Mouse (Mus musculus): Measurements from ENCODE around the gene Necap2. TPM values are rescaled to one million over a fixed set of nuclear protein-coding genes. Genes with fewer than 3 reads are reported as not detected.

Necap2 gene
- polyA plus RNA-seq (2012; rRNA removed) (58.9 and 60.3 TPM in 2 replicates), polyA plus RNA-seq (2014; fragmentation: Nextera tagmentation; extraction: Ambion mirVana) (88.7 and 99.5 TPM in 2 replicates)

DNA sequence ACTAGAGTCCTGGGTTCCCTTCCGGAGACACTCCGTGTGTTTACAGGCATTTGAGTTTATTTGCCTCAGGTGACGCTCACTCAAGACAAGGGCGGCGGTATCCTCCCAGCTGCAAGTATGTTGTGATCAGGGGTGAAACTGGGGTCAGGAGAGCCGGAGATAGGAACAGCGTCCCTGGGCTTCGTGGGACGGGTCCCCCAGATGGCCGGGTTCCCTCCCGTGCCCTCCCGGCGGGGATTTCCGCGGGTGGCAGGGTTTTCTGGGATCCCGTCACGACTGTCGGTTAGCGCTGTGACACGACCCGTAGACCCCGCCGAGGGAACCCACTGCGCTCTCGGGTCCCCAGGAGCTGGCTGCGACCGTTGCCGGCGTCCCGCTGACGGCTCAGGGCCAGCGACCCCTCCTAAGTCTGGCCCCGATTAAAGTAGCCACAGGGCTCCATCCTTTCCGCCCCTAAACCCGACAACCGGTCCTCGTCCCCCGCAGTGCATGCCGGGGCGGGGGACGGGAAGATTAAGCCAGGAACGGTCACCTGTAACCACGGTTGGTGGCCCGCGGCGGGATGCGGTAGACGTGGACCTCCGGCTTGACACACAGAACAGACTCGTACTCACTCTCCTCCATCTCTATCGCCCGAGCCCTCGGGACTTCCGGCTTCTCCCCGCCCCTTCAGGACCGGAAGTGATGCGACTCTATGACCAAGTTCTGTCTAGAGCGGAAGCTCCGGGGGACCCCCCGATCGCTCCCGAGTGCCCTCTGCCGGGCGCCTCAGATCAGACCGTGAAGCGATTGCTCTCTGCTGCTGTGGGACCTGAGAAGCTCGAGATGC, at the start of gene Necap2:
Necap2 (minus strand) TSS at position 677 of the 829 bp plus-strand sequence.
- peak; percentile 82 for ATAC-seq (ENCODE audit: insufficient read depth)
- no peaks in the 10 kb centered on the region for H3K27me3 ChIP-seq (ENCODE audit: control insufficient read depth, insufficient read depth, low read length)
- peaks cover 29 to 34% of the 10 kb centered on the region in 2 experiments for H3K4me1 ChIP-seq (replicated peaks; ENCODE audit: control insufficient read depth in 2 of 2, insufficient read depth in 2 of 2, low read length in 1 of 2)
- peak within 1 kb of the TSS; percentile 94 for H3K9ac ChIP-seq (replicated peaks)
- H3K27ac ChIP-seq: peak within 1 kb of the TSS; percentile 93
- no peaks in the 10 kb centered on the region for H3K9me3 ChIP-seq (ENCODE audit: control insufficient read depth, low read length)
- peak within 1 kb of the TSS; percentile 96 for H3K4me3 ChIP-seq (ENCODE audit: insufficient read depth in 1 of 2, low read depth in 2 of 2, low read length in 2 of 2)
- under 1% methylated on average over 67 of the region's 67 CpGs for WGBS (ENCODE audit: insufficient replicate concordance)
- H3K36me3 ChIP-seq (replicated peaks; ENCODE audit: control insufficient read depth, insufficient read depth, low read depth): peaks cover 10% of the 10 kb centered on the region
- H3K4me2 ChIP-seq (ENCODE audit: low read depth): peak within 1 kb of the TSS; percentile 97
- TF ChIP-seq EP300 (IDR thresholded peaks at IDR 0.05; ENCODE audit: low read depth) (0 out of 2 replicates have a peak, but pooled peaks have one; percentile 42), CTCF (IDR thresholded peaks at IDR 0.05; ENCODE audit: low read depth) (peak; percentile 94)
- peak; percentile 89 to 93 (median 92) for DNase-seq (ENCODE audit: low read depth in 3 of 3, low spot score in 3 of 3)

- no peak overlapping the region for H3K27ac ChIP-seq
- H3K9ac ChIP-seq (replicated peaks): no peak overlapping the region
- no peaks in the 10 kb centered on the region for H3K27me3 ChIP-seq (ENCODE audit: control insufficient read depth, insufficient read depth, low read length)
- no peak overlapping the region for H3K4me3 ChIP-seq (ENCODE audit: insufficient read depth in 1 of 2, low read depth in 2 of 2, low read length in 2 of 2)
- no peak for DNase-seq (ENCODE audit: low read depth in 3 of 3, low spot score in 3 of 3)
- TF ChIP-seq EP300 (IDR thresholded peaks at IDR 0.05; ENCODE audit: low read depth): no peak
- TF ChIP-seq CTCF (IDR thresholded peaks at IDR 0.05; ENCODE audit: low read depth): no peak
- no peak overlapping the region for H3K4me2 ChIP-seq (ENCODE audit: low read depth)
- ATAC-seq (ENCODE audit: insufficient read depth): no peak
- no peaks in the 10 kb centered on the region for H3K36me3 ChIP-seq (replicated peaks; ENCODE audit: control insufficient read depth, insufficient read depth, low read depth)
- H3K4me1 ChIP-seq (replicated peaks; ENCODE audit: control insufficient read depth in 2 of 2, insufficient read depth in 2 of 2, low read length in 1 of 2): peaks cover 0 to 3% of the 10 kb centered on the region in 2 experiments; a peak in 1 of 4 replicates
- WGBS (ENCODE audit: insufficient replicate concordance): 71% methylated on average over 1 of the region's 1 CpGs
- no peaks in the 10 kb centered on the region for H3K9me3 ChIP-seq (ENCODE audit: control insufficient read depth, low read length)
These were observed 44.9 kb upstream of the Necap2 start for GRCm38 (mm10) chr4:141123065-141123464.

- Histone ChIP-seq H3K9me3 (ENCODE audit: control insufficient read depth, low read length) (no peaks in the 10 kb centered on the region), H3K36me3 (replicated peaks; ENCODE audit: control insufficient read depth, insufficient read depth, low read depth) (peaks cover 3% of the 10 kb centered on the region; the same call in 1 of the 2 replicates), H3K4me1 (replicated peaks; ENCODE audit: control insufficient read depth in 2 of 2, insufficient read depth in 2 of 2, low read length in 1 of 2) (peaks cover 0 to 3% of the 10 kb centered on the region in 2 experiments; a peak in 1 of 4 replicates), H3K27ac (no peak overlapping the region), H3K27me3 (ENCODE audit: control insufficient read depth, insufficient read depth, low read length) (no peaks in the 10 kb centered on the region), H3K4me3 (ENCODE audit: insufficient read depth in 1 of 2, low read depth in 2 of 2, low read length in 2 of 2) (no peak overlapping the region), H3K4me2 (ENCODE audit: low read depth) (no peak overlapping the region), H3K9ac (replicated peaks) (no peak overlapping the region)
- ATAC-seq (ENCODE audit: insufficient read depth) (no peak), DNase-seq (ENCODE audit: low read depth in 3 of 3, low spot score in 3 of 3) (no peak)
- 76% methylated on average over 7 of the region's 7 CpGs for WGBS (ENCODE audit: insufficient replicate concordance)
- TF ChIP-seq EP300 (IDR thresholded peaks at IDR 0.05; ENCODE audit: low read depth) (no peak), CTCF (IDR thresholded peaks at IDR 0.05; ENCODE audit: low read depth) (no peak)
These were observed 44.5 kb upstream of the Necap2 start for GRCm38 (mm10) chr4:141122663-141123062.

GRCm38 (mm10) chr4:141120700-141121099, 42.5 kb upstream of the Necap2 start:
- WGBS (ENCODE audit: insufficient replicate concordance): 36% methylated on average over 11 of the region's 11 CpGs
- no peaks in the 10 kb centered on the region for H3K9me3 ChIP-seq (ENCODE audit: control insufficient read depth, low read length)
- H3K36me3 ChIP-seq (replicated peaks; ENCODE audit: control insufficient read depth, insufficient read depth, low read depth): peaks cover 17% of the 10 kb centered on the region
- H3K27me3 ChIP-seq (ENCODE audit: control insufficient read depth, insufficient read depth, low read length): no peaks in the 10 kb centered on the region
- H3K9ac ChIP-seq (replicated peaks): no peak overlapping the region
- H3K4me1 ChIP-seq (replicated peaks; ENCODE audit: control insufficient read depth in 2 of 2, insufficient read depth in 2 of 2, low read length in 1 of 2): peaks cover 0 to 3% of the 10 kb centered on the region in 2 experiments; a peak in 1 of 4 replicates
- H3K4me2 ChIP-seq (ENCODE audit: low read depth): no peak overlapping the region
- TF ChIP-seq CTCF (IDR thresholded peaks at IDR 0.05; ENCODE audit: low read depth) (peak; percentile 86), EP300 (IDR thresholded peaks at IDR 0.05; ENCODE audit: low read depth) (no peak)
- ATAC-seq (ENCODE audit: insufficient read depth): peak; percentile 40; the same call in 1 of the 2 replicates
- no peak for DNase-seq (ENCODE audit: low read depth in 3 of 3, low spot score in 3 of 3)
- H3K27ac ChIP-seq: no peak overlapping the region
- no peak overlapping the region for H3K4me3 ChIP-seq (ENCODE audit: insufficient read depth in 1 of 2, low read depth in 2 of 2, low read length in 2 of 2)

DNA sequence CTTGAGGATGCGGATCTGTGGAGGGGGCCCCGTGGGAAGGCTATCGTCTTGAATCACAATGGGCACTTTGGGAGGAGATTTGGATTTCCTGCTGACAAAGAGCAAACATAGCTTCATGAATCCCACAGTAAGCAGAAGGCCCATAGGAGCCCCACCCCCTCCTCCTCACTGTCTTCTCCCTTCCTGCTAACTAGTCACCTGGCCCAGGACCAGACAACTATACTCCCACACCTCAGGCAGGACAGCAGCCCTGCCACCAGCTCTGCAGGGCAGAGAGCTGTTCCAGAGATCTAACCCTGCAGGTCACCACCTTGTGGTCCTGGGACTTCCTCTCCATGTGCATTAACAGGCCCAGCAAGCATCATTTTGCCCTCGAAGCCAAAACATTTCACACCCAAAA, 40.5 kb upstream of the Necap2 start:
- Histone ChIP-seq H3K9me3 (ENCODE audit: control insufficient read depth, low read length) (no peaks in the 10 kb centered on the region), H3K36me3 (replicated peaks; ENCODE audit: control insufficient read depth, insufficient read depth, low read depth) (peaks cover 21% of the 10 kb centered on the region), H3K9ac (replicated peaks) (no peak overlapping the region), H3K4me1 (replicated peaks; ENCODE audit: control insufficient read depth in 2 of 2, insufficient read depth in 2 of 2, low read length in 1 of 2) (no peaks in the 10 kb centered on the region), H3K4me3 (ENCODE audit: insufficient read depth in 1 of 2, low read depth in 2 of 2, low read length in 2 of 2) (no peak overlapping the region), H3K27me3 (ENCODE audit: control insufficient read depth, insufficient read depth, low read length) (no peaks in the 10 kb centered on the region), H3K27ac (no peak overlapping the region), H3K4me2 (ENCODE audit: low read depth) (no peak overlapping the region)
- TF ChIP-seq CTCF (IDR thresholded peaks at IDR 0.05; ENCODE audit: low read depth) (no peak), EP300 (IDR thresholded peaks at IDR 0.05; ENCODE audit: low read depth) (no peak)
- WGBS (ENCODE audit: insufficient replicate concordance): 69% methylated on average over 4 of the region's 4 CpGs
- ATAC-seq (ENCODE audit: insufficient read depth) (no peak), DNase-seq (ENCODE audit: low read depth in 3 of 3, low spot score in 3 of 3) (no peak)

Measured in liver, embryonic 14.5 days (tissue).